Mouse (Mus musculus) ES-E14 (cell line): ENCODE data around the gene Rab3c. TPM values are rescaled to one million over a fixed set of nuclear protein-coding genes. Genes with fewer than 3 reads are reported as not detected.

Source experiments
- DNase-seq: peaks from one replicate; pipeline ENCODE4 v3.0.0-alpha.2; 2013; ENCODE audit warnings: low read depth, low spot score
- H3K27ac ChIP-seq: 2 replicates; pipeline ENCODE4 v1.5.1; 2012; ENCODE audit warnings: low read depth, mild to moderate bottlenecking, low read length, moderate library complexity, mixed read lengths; ENCODE audit not compliant: poor library complexity, insufficient read depth, severe bottlenecking
- H3K36me3 ChIP-seq: 2 replicates; pipeline ENCODE4 v1.6.1; 2012; ENCODE audit warnings: mild to moderate bottlenecking, low read length, moderate library complexity, mixed read lengths; ENCODE audit not compliant: control insufficient read depth, poor library complexity, insufficient read depth, severe bottlenecking
- H3K4me1 ChIP-seq, 2 experiments: fragments of 150-350 bp in 1 of 2; sonication (generic) in 1 of 2; 2 replicates each; pipeline ENCODE4 v1.6.1; 2012; ENCODE audit warnings: low read length in 2 of 2, mild to moderate bottlenecking in 1 of 2, mixed read lengths in 1 of 2; ENCODE audit not compliant: control insufficient read depth in 2 of 2, insufficient read depth in 2 of 2, poor library complexity in 1 of 2
- H3K4me3 ChIP-seq, 2 experiments: fragments of 150-350 bp in 1 of 2; sonication (generic) in 1 of 2; 2 replicates each; pipeline ENCODE4 v1.5.1; 2012; ENCODE audit warnings: low read length in 2 of 2, low read depth in 1 of 2, mild to moderate bottlenecking in 1 of 2, mixed read lengths in 1 of 2; ENCODE audit not compliant: insufficient read depth in 1 of 2, poor library complexity in 1 of 2, severe bottlenecking in 1 of 2
- H3K9ac ChIP-seq: 2 replicates; pipeline ENCODE4 v1.6.1; 2012; ENCODE audit warnings: low read depth, mild to moderate bottlenecking, low read length, mixed read lengths; ENCODE audit not compliant: poor library complexity, insufficient read depth, severe bottlenecking
- H3K9me3 ChIP-seq: fragments of 150-350 bp; sonication (generic); 2 replicates; pipeline ENCODE4 v1.6.1; 2012; ENCODE audit warnings: low read depth, mild to moderate bottlenecking, low read length; ENCODE audit not compliant: control insufficient read depth, insufficient read depth
- CHD2 ChIP-seq: IDR thresholded peaks from 2 replicates; pipeline ENCODE4 v1.6.1; 2014; ENCODE audit warnings: mild to moderate bottlenecking, low read depth, low read length, inconsistent platforms
- HCFC1 ChIP-seq: IDR thresholded peaks from 2 replicates; pipeline ENCODE4 v1.6.1; 2012; ENCODE audit warnings: low read length, inconsistent platforms, borderline replicate concordance; ENCODE audit not compliant: insufficient read depth
- MAFK ChIP-seq: IDR thresholded peaks from 2 replicates; pipeline ENCODE4 v1.6.1; 2014; ENCODE audit warnings: mild to moderate bottlenecking, low read depth, low read length, inconsistent platforms; ENCODE audit not compliant: insufficient read depth
- ZC3H11A ChIP-seq: IDR thresholded peaks from 2 replicates; pipeline ENCODE4 v1.6.1; 2012; ENCODE audit warnings: low read depth, mild to moderate bottlenecking, inconsistent platforms, low read length, borderline replicate concordance
- ZNF384 ChIP-seq: IDR thresholded peaks from 2 replicates; pipeline ENCODE4 v1.6.1; 2012; ENCODE audit warnings: low read depth, low read length, inconsistent platforms
- in situ Hi-C, 2 experiments: fragments of 600-800 bp; cut with MboI; formaldehyde crosslinking; loops; one replicate each; pipeline ENCODE4 v1.15.1; 2025; ENCODE audit warnings: low sequenced_read_pairs in 2 of 2, inconsistent platforms in 1 of 2; ENCODE audit not compliant: unreplicated experiment in 2 of 2
- total RNA-seq: library from RNA; depleted of rRNA; stranded (reverse); fragments of 300-350 nt; gene quantifications from 2 replicates; pipeline ENCODE4 v1.2.3, GENCODE M21; 2012

Rab3c gene
- total RNA-seq, 1 experiment, result not detected

GRCm38 (mm10) chr13:110062288-110062687, 218.5 kb downstream of the Rab3c start:
- H3K4me3 ChIP-seq, result no peak overlapping the region
- H3K36me3 ChIP-seq, result no peaks in the 10 kb centered on the region
- no peak overlapping the region for H3K27ac ChIP-seq
- no peaks in the 10 kb centered on the region for H3K9me3 ChIP-seq
- no peak for TF ChIP-seq CHD2
- TF ChIP-seq MAFK, result no peak
- no peak for TF ChIP-seq ZC3H11A
- TF ChIP-seq HCFC1, result no peak
- no peak for TF ChIP-seq ZNF384
- no peak overlapping the region for H3K9ac ChIP-seq
- H3K4me1 ChIP-seq, result no peaks in the 10 kb centered on the region
- in situ Hi-C loops, result loop anchor here (5.0 to 25.0 kb wide), 2 partner anchors 300 to 310 kb away; partner anchors contain the start of gene Gapt (in 1 of the 2)
- DNase-seq, result no peak

- H3K9ac ChIP-seq, result no peak overlapping the region
- H3K4me1 ChIP-seq, result no peaks in the 10 kb centered on the region
- in situ Hi-C loops, result loop anchor here in 1 of 2 experiments (25.0 kb wide), 1 partner anchor 308 kb away; the partner anchor contains the start of gene Gapt
- TF ChIP-seq ZNF384, result no peak
- no peak overlapping the region for H3K4me3 ChIP-seq
- no peaks in the 10 kb centered on the region for H3K9me3 ChIP-seq
- H3K36me3 ChIP-seq, result no peaks in the 10 kb centered on the region
- no peak for DNase-seq
- no peak overlapping the region for H3K27ac ChIP-seq
These were observed 226.3 kb downstream of the Rab3c start for GRCm38 (mm10) chr13:110054538-110054937.

- H3K36me3 ChIP-seq, result no peaks in the 10 kb centered on the region
- H3K27ac ChIP-seq, result no peak overlapping the region
- in situ Hi-C loops, result loop anchor here in 1 of 2 experiments (25.0 kb wide), 1 partner anchor 437 kb away; no protein-coding TSS in a partner anchor
- H3K9ac ChIP-seq, result no peak overlapping the region
- H3K9me3 ChIP-seq, result no peaks in the 10 kb centered on the region
- DNase-seq, result no peak
- TF ChIP-seq ZC3H11A, result no peak
- no peak for TF ChIP-seq HCFC1
- no peak for TF ChIP-seq CHD2
- TF ChIP-seq MAFK, result no peak
- no peak for TF ChIP-seq ZNF384
- no peak overlapping the region for H3K4me3 ChIP-seq
- H3K4me1 ChIP-seq, result peaks cover 0 to 2% of the 10 kb centered on the region in 2 experiments; a peak in 1 of 4 replicates
These were observed 231.9 kb downstream of the Rab3c start for GRCm38 (mm10) chr13:110048767-110049434.

- Histone ChIP-seq H3K4me3 (no peak overlapping the region), H3K9ac (no peak overlapping the region), H3K4me1 (peaks cover 0 to 2% of the 10 kb centered on the region in 2 experiments; a peak in 1 of 4 replicates), H3K36me3 (no peaks in the 10 kb centered on the region), H3K27ac (no peak overlapping the region), H3K9me3 (no peaks in the 10 kb centered on the region)
- in situ Hi-C loops, result loop anchor here in 1 of 2 experiments (25.0 kb wide), 1 partner anchor 432 kb away; no protein-coding TSS in a partner anchor
- TF ChIP-seq MAFK (no peak), ZC3H11A (no peak), HCFC1 (no peak), ZNF384 (no peak), CHD2 (no peak)
- no peak for DNase-seq
These were observed 236.4 kb downstream of the Rab3c start for GRCm38 (mm10) chr13:110044418-110044817.
